Mouse (Mus musculus): ENCODE measurements around the gene Timd2.
"Not testable (repeated sequence)": the region's sequence is repeated elsewhere in the genome, so short reads cannot be mapped to it uniquely, and the experiment has no call there.

The Timd2 gene

GRCm38 (mm10) chr11:46663215-46663614, 43.6 kb downstream of the Timd2 start:
- no peak for DNase-seq (ENCODE audit: low spot score)

- no peak for DNase-seq (ENCODE audit: low spot score)
Measured at GRCm38 (mm10) chr11:46652476-46652875, 54.4 kb downstream of the Timd2 start.

DNA sequence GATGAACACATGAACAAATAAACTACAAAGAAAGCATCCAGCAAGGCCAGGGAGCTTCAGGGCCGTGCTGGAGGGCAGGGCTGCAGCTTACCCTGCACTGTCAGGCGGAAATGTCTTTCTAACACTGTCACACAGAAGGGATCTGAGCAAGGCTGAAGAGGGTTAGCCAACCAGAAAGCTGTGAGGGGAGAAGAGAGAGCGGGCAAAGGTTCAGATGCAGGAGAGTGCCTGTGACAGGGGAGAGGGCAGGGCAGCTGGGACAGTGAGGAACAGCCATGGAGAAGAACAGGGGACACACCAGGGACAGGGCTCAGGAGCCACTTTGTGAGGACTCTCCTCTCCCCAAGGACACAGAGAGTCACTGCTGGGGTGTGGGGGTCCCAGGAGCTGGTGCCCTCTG, 57.2 kb downstream of the Timd2 start:
- not testable (repeated sequence) for DNase-seq (ENCODE audit: low spot score)

DNA sequence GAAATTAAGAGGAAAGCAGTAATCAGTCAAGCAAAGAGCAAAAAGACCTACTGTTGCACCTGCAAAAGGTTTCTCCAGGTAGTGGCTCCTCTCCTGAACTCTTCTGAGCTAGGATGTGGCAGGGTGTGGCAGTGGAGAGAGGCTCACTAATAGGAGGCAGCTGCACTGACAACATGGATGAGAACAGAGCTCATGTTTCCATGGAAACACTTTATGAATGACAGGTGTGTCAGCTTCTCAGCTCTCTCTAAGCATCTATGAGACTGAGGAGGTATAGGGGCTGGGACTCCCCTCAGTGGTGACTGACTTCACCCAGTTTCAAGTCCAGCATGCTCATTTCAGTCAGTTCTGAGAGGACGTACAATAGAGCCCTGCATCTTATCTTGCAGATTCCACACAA, 62.0 kb downstream of the Timd2 start:
- no peak for DNase-seq (ENCODE audit: low spot score)

- no peak for DNase-seq (ENCODE audit: low spot score)
Measured at GRCm38 (mm10) chr11:46636568-46636967, 70.3 kb downstream of the Timd2 start.

DNA sequence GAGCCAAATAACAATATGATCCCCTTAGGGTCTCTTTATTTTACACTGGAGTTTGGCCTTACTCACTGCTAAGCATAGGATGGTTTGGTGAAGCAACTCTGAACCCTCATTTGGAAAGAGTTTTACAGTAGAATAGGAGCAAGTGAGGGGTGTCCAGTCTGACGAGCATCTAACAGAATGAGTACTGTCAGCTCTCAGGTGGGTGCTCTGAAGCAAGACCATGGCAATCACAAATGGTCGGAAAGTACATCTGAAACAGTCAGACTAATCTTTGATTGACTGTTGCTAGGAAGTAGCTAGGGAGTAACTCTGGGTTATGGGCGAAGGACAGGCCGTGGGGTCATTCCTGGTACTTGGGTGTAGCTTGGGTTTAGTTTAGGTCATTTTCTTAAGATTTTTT, 71.3 kb downstream of the Timd2 start:
- not testable (repeated sequence) for DNase-seq (ENCODE audit: low spot score)

GRCm38 (mm10) chr11:46631635-46632034, 75.2 kb downstream of the Timd2 start:
- DNase-seq (ENCODE audit: low spot score) = no peak

GRCm38 (mm10) chr11:46629211-46629795, 77.6 kb downstream of the Timd2 start, which contains the start of gene Dppa1:
Dppa1 (minus strand) TSS chr11:46629261.
- no peak for DNase-seq (ENCODE audit: low spot score)

DNA sequence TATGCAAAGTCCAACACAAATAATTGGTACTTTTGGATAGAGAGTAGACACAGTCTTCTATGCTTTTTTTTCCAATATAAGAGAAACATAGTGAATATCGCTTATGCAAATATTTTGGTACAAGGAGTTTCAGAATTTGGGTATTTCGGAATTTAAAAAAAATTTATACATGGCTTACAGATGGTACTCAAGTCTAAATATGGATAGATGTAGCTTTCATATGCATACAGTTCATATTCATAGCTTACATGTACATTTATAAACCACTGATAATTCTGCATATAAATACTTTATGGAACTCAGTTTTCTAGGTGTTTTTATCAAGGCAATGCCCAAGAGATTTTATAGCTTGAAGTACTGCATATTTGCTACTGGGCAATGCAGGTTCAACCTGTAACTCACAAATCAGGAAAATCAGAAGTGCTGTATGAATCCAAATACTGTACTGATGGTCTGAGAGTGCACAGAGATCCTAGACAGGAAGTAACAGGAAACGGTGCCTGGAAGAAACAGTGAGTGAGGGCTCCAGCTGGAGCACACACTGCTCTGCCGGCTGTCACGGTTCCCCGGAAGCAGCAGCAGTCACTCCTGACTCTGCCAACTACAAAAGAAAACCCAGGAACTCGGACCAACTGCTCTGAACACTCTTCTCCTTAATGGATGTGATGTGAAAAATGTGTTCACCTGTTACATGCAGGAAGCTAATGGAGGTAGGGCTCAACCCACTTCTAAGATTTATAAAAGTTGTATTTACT, 86.3 kb downstream of the Timd2 start:
- no peak for DNase-seq (ENCODE audit: low spot score)

DNA sequence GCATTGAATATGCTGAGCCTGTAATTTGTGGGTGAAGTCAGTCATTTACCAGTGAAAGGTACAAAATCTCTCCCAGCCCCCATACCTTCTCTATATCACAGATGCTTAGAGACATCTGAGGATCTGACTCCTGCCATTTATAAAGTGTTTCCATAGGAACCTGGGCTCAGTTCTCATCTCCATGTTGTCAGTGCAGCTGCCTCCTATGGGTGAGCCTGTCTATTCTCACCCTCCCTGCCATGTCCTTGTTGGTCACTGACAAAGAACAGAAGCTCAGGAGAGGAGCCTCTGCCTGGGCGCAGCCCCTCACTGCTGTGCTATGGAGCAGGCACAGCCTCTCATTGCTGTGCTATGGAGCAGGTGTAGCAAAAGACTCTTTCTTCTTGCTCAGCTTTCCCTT, 86.9 kb downstream of the Timd2 start:
- no peak for DNase-seq (ENCODE audit: low spot score)
